Mouse (Mus musculus): ENCODE data around the gene Ssty2. TPM values are rescaled to one million over a fixed set of nuclear protein-coding genes. Genes with fewer than 3 reads are reported as not detected.

Ssty2 gene
- polyA plus RNA-seq (2017; shearing (Covaris generic)): not detected

DNA sequence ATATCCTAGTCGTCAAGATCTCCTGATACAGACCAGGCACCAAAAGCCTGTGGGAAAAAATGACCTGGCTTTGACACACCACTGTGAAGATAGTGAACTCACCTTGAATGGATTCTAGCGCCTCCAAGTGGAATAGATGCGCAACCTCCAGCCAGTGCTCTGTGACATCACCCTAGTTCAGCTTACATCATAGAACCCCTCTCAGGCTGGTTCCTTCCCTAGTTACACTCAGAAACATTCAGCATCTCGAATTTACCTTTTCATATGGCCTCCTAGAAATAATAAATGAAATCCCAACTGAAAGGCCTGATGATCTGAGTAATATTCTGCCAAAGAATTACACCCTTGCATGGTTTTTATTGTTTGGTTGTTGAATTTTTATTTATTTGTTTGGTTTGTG, at the start of gene Ssty2:
Gene Ssty2, minus strand, starts transcription at position 101 of the 400 bp plus-strand sequence.

